Mouse (Mus musculus) hindbrain, embryonic 10.5 days (tissue): ENCODE data around the gene Ly6g6f. TPM values are rescaled to one million over a fixed set of nuclear protein-coding genes. Genes with fewer than 3 reads are reported as not detected.
A peak's percentile ranks its signal among the peaks of the same experiment; 100 is the strongest.
"Not testable (repeated sequence)": the region's sequence is repeated elsewhere in the genome, so short reads cannot be mapped to it uniquely, and the experiment has no call there.

Experiments
- DNase-seq: peaks from one replicate; pipeline ENCODE4 v3.0.0-alpha.2; 2017; ENCODE audit warnings: low spot score
- H3K27ac ChIP-seq: fragments of 300-500 bp; sonication (generic); 2 replicates; pipeline ENCODE4 v1.5.1; 2016; ENCODE audit warnings: mild to moderate bottlenecking, moderate library complexity
- H3K27me3 ChIP-seq: fragments of 300-500 bp; sonication (generic); 2 replicates; pipeline ENCODE4 v1.6.1; 2016; ENCODE audit warnings: mild to moderate bottlenecking; ENCODE audit not compliant: poor library complexity, insufficient read depth, severe bottlenecking
- H3K36me3 ChIP-seq: fragments of 300-500 bp; sonication (generic); 2 replicates; pipeline ENCODE4 v1.6.1; 2016; ENCODE audit warnings: mild to moderate bottlenecking, moderate library complexity
- H3K4me1 ChIP-seq: fragments of 300-500 bp; sonication (generic); replicated peaks from 2 replicates; pipeline ENCODE4 v1.6.1; 2016; ENCODE audit warnings: mild to moderate bottlenecking
- H3K4me3 ChIP-seq: fragments of 300-500 bp; sonication (generic); 2 replicates; pipeline ENCODE4 v1.5.1; 2016; ENCODE audit warnings: mild to moderate bottlenecking, moderate library complexity
- H3K9me3 ChIP-seq: fragments of 300-500 bp; sonication (generic); 2 replicates; pipeline ENCODE4 v1.6.1; 2016; ENCODE audit warnings: mild to moderate bottlenecking, moderate library complexity
- WGBS: fragments of 180-500 bp; shearing (Covaris S2); methylation state at CpG from one replicate; pipeline ENCODE4 v1.1.7; 2016; 5-methylcytosine and 5-hydroxymethylcytosine counted together
- polyA plus RNA-seq: library from polyadenylated mRNA; unstranded; fragments of >200 nt; fragmentation: Nextera tagmentation; extraction: Ambion mirVana; gene quantifications from 2 replicates; pipeline ENCODE4 v1.2.1, GENCODE M21; 2016

The Ly6g6f gene
- polyA plus RNA-seq, 1 experiment from 2014 or later: 0.67 TPM

- Histone ChIP-seq H3K36me3 (no peaks in the 10 kb centered on the region), H3K27ac (no peak overlapping the region), H3K4me1 (no peaks in the 10 kb centered on the region; the same call in 1 of the 2 replicates), H3K27me3 (no peaks in the 10 kb centered on the region), H3K4me3 (no peak overlapping the region), H3K9me3 (no peaks in the 10 kb centered on the region)
- 86% methylated on average over 11 of the region's 11 CpGs for WGBS
- DNase-seq: no peak
Measured at GRCm38 (mm10) chr17:35039121-35039873, 46.1 kb downstream of the Ly6g6f start.

- WGBS: 77% methylated on average over 6 of the region's 6 CpGs
- no peak for DNase-seq
- Histone ChIP-seq H3K4me1 (peaks cover 15% of the 10 kb centered on the region), H3K4me3 (no peak overlapping the region), H3K27ac (no peak overlapping the region), H3K9me3 (no peaks in the 10 kb centered on the region), H3K36me3 (no peaks in the 10 kb centered on the region), H3K27me3 (no peaks in the 10 kb centered on the region)
Measured at GRCm38 (mm10) chr17:35034896-35035295, 50.5 kb downstream of the Ly6g6f start.

- DNase-seq, H3K27me3 ChIP-seq, H3K4me3 ChIP-seq, H3K9me3 ChIP-seq, H3K36me3 ChIP-seq: not testable (repeated sequence)
- Histone ChIP-seq H3K4me1 (peaks cover 27% of the 10 kb centered on the region), H3K27ac (0 out of 2 replicates have a peak overlapping the region, but pooled peaks have one; percentile 0)
- 76% methylated on average over 1 of the region's 1 CpGs for WGBS
Measured at GRCm38 (mm10) chr17:35033703-35034102, 51.7 kb downstream of the Ly6g6f start.

- DNase-seq: no peak
- Histone ChIP-seq H3K36me3 (no peaks in the 10 kb centered on the region), H3K9me3 (no peaks in the 10 kb centered on the region), H3K27ac (no peak overlapping the region), H3K4me3 (no peak overlapping the region), H3K27me3 (peaks cover 3% of the 10 kb centered on the region; the same call in 1 of the 2 replicates), H3K4me1 (peaks cover 36% of the 10 kb centered on the region)
- 72% methylated on average over 8 of the region's 8 CpGs for WGBS
Measured at GRCm38 (mm10) chr17:35032323-35032870, 53.0 kb downstream of the Ly6g6f start.

- no peaks in the 10 kb centered on the region for H3K9me3 ChIP-seq
- H3K36me3 ChIP-seq: no peaks in the 10 kb centered on the region
- DNase-seq: no peak
- H3K27me3 ChIP-seq: peaks cover 3% of the 10 kb centered on the region; the same call in 1 of the 2 replicates
- peaks cover 41% of the 10 kb centered on the region for H3K4me1 ChIP-seq
- H3K4me3 ChIP-seq: no peak overlapping the region
- no peak overlapping the region for H3K27ac ChIP-seq
- WGBS: 83% methylated on average over 7 of the region's 7 CpGs
Measured at GRCm38 (mm10) chr17:35031880-35032279, 53.5 kb downstream of the Ly6g6f start.

GRCm38 (mm10) chr17:35031272-35031671 is 54.1 kb downstream of the Ly6g6f start:
- DNase-seq: no peak
- Histone ChIP-seq H3K27me3 (peaks cover 3% of the 10 kb centered on the region; the same call in 1 of the 2 replicates), H3K36me3 (no peaks in the 10 kb centered on the region), H3K4me3 (no peak overlapping the region), H3K4me1 (peaks cover 46% of the 10 kb centered on the region), H3K27ac (0 out of 2 replicates have a peak overlapping the region, but pooled peaks have one; percentile 17), H3K9me3 (no peaks in the 10 kb centered on the region)
- 92% methylated on average over 11 of the region's 11 CpGs for WGBS

Other genes with a start within 250 kb of the Ly6g6f start
- gene Stk19, start 248.7 kb downstream of the Ly6g6f start, polyA plus RNA-seq: 29.0 and 34.4 TPM in 2 replicates
- 83.2 and 83.7 TPM in 2 replicates for gene Dxo, start 248.6 kb downstream of the Ly6g6f start, polyA plus RNA-seq
- gene Skiv2l, start 235.4 kb downstream of the Ly6g6f start, polyA plus RNA-seq: 58.2 and 65.1 TPM in 2 replicates
- gene Nelfe, start 235.2 kb downstream of the Ly6g6f start, polyA plus RNA-seq: 137 and 139 TPM in 2 replicates
- gene Cfb, start 223.1 kb downstream of the Ly6g6f start, polyA plus RNA-seq: 1.9 TPM in 2 replicates
- gene Zbtb12, start 206.1 kb downstream of the Ly6g6f start, polyA plus RNA-seq: 5.2 and 5.6 TPM in 2 replicates
- 0.14 TPM in 1 of 2 replicates, not detected in the other for gene Gm20547, start 203.6 kb downstream of the Ly6g6f start, polyA plus RNA-seq
- gene C2, start 187.3 kb downstream of the Ly6g6f start, polyA plus RNA-seq: 0.58 and 1.0 TPM in 2 replicates
- gene Ehmt2, start 187.1 kb downstream of the Ly6g6f start, polyA plus RNA-seq: 98.2 and 100 TPM in 2 replicates
- 0.41 TPM in 1 of 2 replicates, not detected in the other for gene Slc44a4, start 171.1 kb downstream of the Ly6g6f start, polyA plus RNA-seq
- 16.2 and 20.7 TPM in 2 replicates for gene Neu1, start 154.4 kb downstream of the Ly6g6f start, polyA plus RNA-seq
- gene Hspa1b, start 126.4 kb downstream of the Ly6g6f start, polyA plus RNA-seq: 0.09 and 0.20 TPM in 2 replicates
- gene Gm20481, start 115.7 kb downstream of the Ly6g6f start, polyA plus RNA-seq: 0.42 TPM in 1 of 2 replicates, not detected in the other
- 0.90 and 1.7 TPM in 2 replicates for gene Hspa1a, start 113.5 kb downstream of the Ly6g6f start, polyA plus RNA-seq
- gene Hspa1l, start 112.9 kb downstream of the Ly6g6f start, polyA plus RNA-seq: 0.76 and 0.78 TPM in 2 replicates
- 278 and 314 TPM in 2 replicates for gene Lsm2, start 103.7 kb downstream of the Ly6g6f start, polyA plus RNA-seq
- 176 and 199 TPM in 2 replicates for gene Vars, start 84.6 kb downstream of the Ly6g6f start, polyA plus RNA-seq
- 0.10 and 0.24 TPM in 2 replicates for gene Vwa7, start 69.0 kb downstream of the Ly6g6f start, polyA plus RNA-seq
- 5.2 and 5.6 TPM in 2 replicates for gene Sapcd1, start 57.6 kb downstream of the Ly6g6f start, polyA plus RNA-seq
- gene Msh5, start 38.9 kb downstream of the Ly6g6f start, polyA plus RNA-seq: 3.9 and 6.4 TPM in 2 replicates
- 232 and 239 TPM in 2 replicates for gene Clic1, start 35.6 kb downstream of the Ly6g6f start, polyA plus RNA-seq
- gene Ddah2, start 26.6 kb downstream of the Ly6g6f start, polyA plus RNA-seq: 536 and 664 TPM in 2 replicates
- 0.20 and 0.27 TPM in 2 replicates for gene Ly6g6c, start 20.2 kb downstream of the Ly6g6f start, polyA plus RNA-seq
- 0.76 and 1.1 TPM in 2 replicates for gene Mpig6b, start 19.4 kb downstream of the Ly6g6f start, polyA plus RNA-seq
- gene Ly6g6e, start 8.7 kb downstream of the Ly6g6f start, polyA plus RNA-seq: 0.76 and 0.97 TPM in 2 replicates
- gene Ly6g6d, start 7.5 kb downstream of the Ly6g6f start, polyA plus RNA-seq: 2.1 and 2.4 TPM in 2 replicates
- gene Abhd16a, start 3.7 kb upstream of the Ly6g6f start, polyA plus RNA-seq: 58.2 and 67.1 TPM in 2 replicates
- not detected in 2 replicates for gene Ly6g5c, start 22.7 kb upstream of the Ly6g6f start, polyA plus RNA-seq
- 0.90 and 1.7 TPM in 2 replicates for gene Ly6g5b, start 29.8 kb upstream of the Ly6g6f start, polyA plus RNA-seq
- 33.1 and 33.5 TPM in 2 replicates for gene Gpank1, start 35.8 kb upstream of the Ly6g6f start, polyA plus RNA-seq
- gene Csnk2b, start 36.4 kb upstream of the Ly6g6f start, polyA plus RNA-seq: 303 and 328 TPM in 2 replicates
- gene D17H6S53E, start 40.8 kb upstream of the Ly6g6f start, polyA plus RNA-seq: 10.0 and 10.2 TPM in 2 replicates
- gene Apom, start 46.4 kb upstream of the Ly6g6f start, polyA plus RNA-seq: 0.16 and 0.49 TPM in 2 replicates
- gene Bag6, start 49.6 kb upstream of the Ly6g6f start, polyA plus RNA-seq: 70.3 and 77.6 TPM in 2 replicates
- gene Prrc2a, start 79.3 kb upstream of the Ly6g6f start, polyA plus RNA-seq: 193 and 221 TPM in 2 replicates
- 4.2 and 6.5 TPM in 2 replicates for gene Aif1, start 90.5 kb upstream of the Ly6g6f start, polyA plus RNA-seq
- 4.8 and 11.9 TPM in 2 replicates for gene Lst1, start 102.8 kb upstream of the Ly6g6f start, polyA plus RNA-seq
- gene Ltb, start 108.8 kb upstream of the Ly6g6f start, polyA plus RNA-seq: 0.17 and 0.19 TPM in 2 replicates
- not detected in 2 replicates for gene Tnf, start 116.4 kb upstream of the Ly6g6f start, polyA plus RNA-seq
- not detected in 2 replicates for gene Lta, start 119.7 kb upstream of the Ly6g6f start, polyA plus RNA-seq
- 0.42 and 0.46 TPM in 2 replicates for gene Gm16181, start 135.2 kb upstream of the Ly6g6f start, polyA plus RNA-seq
- gene Atp6v1g2, start 148.1 kb upstream of the Ly6g6f start, polyA plus RNA-seq: 7.6 and 12.9 TPM in 2 replicates
- gene Nfkbil1, start 150.2 kb upstream of the Ly6g6f start, polyA plus RNA-seq: 10.2 and 11.6 TPM in 2 replicates
- gene Ddx39b, start 156.1 kb upstream of the Ly6g6f start, polyA plus RNA-seq: 661 and 692 TPM in 2 replicates
- gene H2-D1, start 177.1 kb upstream of the Ly6g6f start, polyA plus RNA-seq: 54.3 and 60.1 TPM in 2 replicates
- gene H2-Q1, start 234.8 kb upstream of the Ly6g6f start, polyA plus RNA-seq: not detected in 2 replicates